Mouse (Mus musculus) stomach, postnatal 0 days (tissue): ENCODE data around the gene Nxn.

Experiments
- CTCF ChIP-seq: IDR thresholded peaks from 2 replicates; pipeline ENCODE4 v1.5.1; 2016; ENCODE audit warnings: antibody characterized with exemption, low read depth, mild to moderate bottlenecking, moderate library complexity
- EP300 ChIP-seq: optimal IDR thresholded peaks from 2 replicates; pipeline ENCODE3; 2016; ENCODE audit warnings: antibody characterized with exemption

- TF ChIP-seq CTCF = no peak
- TF ChIP-seq EP300 = no peak
Measured at GRCm38 (mm10) chr11:76213841-76214240, 185.1 kb downstream of the Nxn start.
